Mouse (Mus musculus) adrenal gland, postnatal 4 days (tissue): Measurements from ENCODE around the gene Kidins220. TPM values are rescaled to one million over a fixed set of nuclear protein-coding genes. Genes with fewer than 3 reads are reported as not detected.

Experiments
- DNase-seq, 2 experiments: peaks; one replicate each; pipeline ENCODE4 v3.0.0; 2021 to 2022; ENCODE audit warnings: low spot score in 2 of 2, mixed read lengths in 2 of 2
- total RNA-seq, 2 experiments: library from RNA; stranded (reverse); gene quantifications; 2 replicates each; pipeline ENCODE4 v1.2.3; 2021

Gene Kidins220
- total RNA-seq, 2 experiments from 2014 or later: 94.4 to 126 TPM

- no peak for DNase-seq
Observed at GRCm38 (mm10) chr12:25024862-25025545, 50.3 kb downstream of the Kidins220 start.

GRCm38 (mm10) chr12:25026308-25026707 lies 51.6 kb downstream of the Kidins220 start:
- DNase-seq: no peak

- DNase-seq: peak; percentile 13 to 18
Observed at GRCm38 (mm10) chr12:25027416-25027815, 52.7 kb downstream of the Kidins220 start.

GRCm38 (mm10) chr12:25033662-25034337 lies 59.1 kb downstream of the Kidins220 start:
- DNase-seq: no peak

GRCm38 (mm10) chr12:25034338-25034953 lies 59.7 kb downstream of the Kidins220 start:
- no peak for DNase-seq

- DNase-seq: no peak
Observed at GRCm38 (mm10) chr12:25036024-25036423, 61.3 kb downstream of the Kidins220 start.

GRCm38 (mm10) chr12:25037222-25037621 lies 62.5 kb downstream of the Kidins220 start:
- DNase-seq: no peak

- DNase-seq: no peak
Observed at GRCm38 (mm10) chr12:25037681-25038472, 63.2 kb downstream of the Kidins220 start.

GRCm38 (mm10) chr12:25044056-25044455 lies 69.3 kb downstream of the Kidins220 start:
- no peak for DNase-seq

GRCm38 (mm10) chr12:25044579-25044978 lies 69.9 kb downstream of the Kidins220 start:
- no peak for DNase-seq

- DNase-seq: no peak
Observed at GRCm38 (mm10) chr12:25049253-25049652, 74.5 kb downstream of the Kidins220 start.

GRCm38 (mm10) chr12:25054511-25054910 lies 79.8 kb downstream of the Kidins220 start:
- no peak for DNase-seq

GRCm38 (mm10) chr12:25054963-25055362 lies 80.2 kb downstream of the Kidins220 start:
- DNase-seq: no peak

GRCm38 (mm10) chr12:25059487-25060200 lies 84.9 kb downstream of the Kidins220 start:
- no peak for DNase-seq

GRCm38 (mm10) chr12:25060901-25061300 lies 86.2 kb downstream of the Kidins220 start:
- DNase-seq: no peak

- no peak for DNase-seq
Observed at GRCm38 (mm10) chr12:25062264-25062663, 87.5 kb downstream of the Kidins220 start.

- no peak for DNase-seq
Observed at GRCm38 (mm10) chr12:25073374-25073773, 98.6 kb downstream of the Kidins220 start.

- no peak for DNase-seq
Observed at GRCm38 (mm10) chr12:25074344-25074743, 99.6 kb downstream of the Kidins220 start.

GRCm38 (mm10) chr12:25083260-25084178 lies 108.8 kb downstream of the Kidins220 start:
- DNase-seq: no peak

- DNase-seq: no peak
Observed at GRCm38 (mm10) chr12:25086966-25087365, 112.2 kb downstream of the Kidins220 start.
